In the genomic region with DNA sequence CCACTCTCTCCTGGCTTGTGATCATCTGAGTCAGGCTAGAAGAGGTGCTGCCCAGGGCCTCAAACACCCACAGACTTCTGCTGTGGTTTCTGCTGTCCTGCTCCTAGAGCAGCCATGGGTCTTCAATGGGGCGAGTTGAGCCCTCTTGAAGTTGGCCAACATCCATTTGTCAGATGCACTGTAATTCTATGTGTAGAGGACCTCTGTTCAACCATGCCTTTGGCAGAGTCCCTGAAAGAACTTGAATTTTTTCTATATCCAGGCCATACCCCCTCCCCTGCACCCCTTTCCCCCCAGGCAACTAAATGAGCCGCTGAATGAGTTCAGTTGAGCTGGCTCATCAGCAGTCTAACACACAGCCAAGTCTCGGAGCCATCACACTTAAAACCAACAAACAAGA, we compare ENCODE assay signal across 18 mouse cellular contexts.
"Had no signal": no experiment of that assay in that cellular context is flagged by ENCODE, and none has a peak within 500 bp of the region (broad histone marks: within the 10 kb centered on the region; RNA-seq: fewer than 3 reads in every experiment).

No protein-coding gene starts in this region.

- H3K9ac ChIP-seq: limb, embryonic 13.5 days; liver, embryonic 13.5 days; lung, embryonic 14.5 days; midbrain, embryonic 12.5 days; midbrain, embryonic 15.5 days; neural tube, embryonic 12.5 days; neural tube, embryonic 15.5 days had no signal

- ATAC-seq: lung, postnatal 0 days; midbrain, embryonic 15.5 days had no signal

- H3K36me3 ChIP-seq: liver, embryonic 13.5 days; midbrain, embryonic 12.5 days; midbrain, embryonic 15.5 days; neural tube, embryonic 12.5 days; neural tube, embryonic 15.5 days had no signal

- H3K4me1 ChIP-seq: midbrain, embryonic 15.5 days had no signal

- H3K27me3 ChIP-seq: limb, embryonic 13.5 days; liver, embryonic 13.5 days; midbrain, embryonic 12.5 days; midbrain, embryonic 15.5 days; neural tube, embryonic 12.5 days; neural tube, embryonic 15.5 days had no signal

- H3K4me2 ChIP-seq: limb, embryonic 13.5 days; liver, embryonic 13.5 days; lung, embryonic 14.5 days; midbrain, embryonic 12.5 days; midbrain, embryonic 15.5 days; neural tube, embryonic 12.5 days; neural tube, embryonic 15.5 days had no signal

- DNase-seq: kidney, postnatal 25 days; layer of hippocampus, adult 9-11 months; liver, embryonic 13.5 days; lung, embryonic 14.5 days; retina, postnatal 1 day; right cerebral cortex, postnatal 25 days; thymus, adult 18-20 months; thymus, postnatal 36 days had no signal

- H3K4me3 ChIP-seq: layer of hippocampus, adult 2 months; limb, embryonic 10.5 days; limb, embryonic 13.5 days; liver, embryonic 13.5 days; midbrain, embryonic 12.5 days; midbrain, embryonic 15.5 days; neural tube, embryonic 12.5 days; neural tube, embryonic 15.5 days had no signal

- H3K27ac ChIP-seq: kidney, postnatal 0 days; layer of hippocampus, adult 2 months; limb, embryonic 10.5 days; limb, embryonic 13.5 days; liver, embryonic 13.5 days; macrophage; midbrain, embryonic 12.5 days; midbrain, embryonic 15.5 days; neural tube, embryonic 12.5 days; neural tube, embryonic 15.5 days had no signal

- H3K9me3 ChIP-seq: limb, embryonic 10.5 days; limb, embryonic 13.5 days; liver, embryonic 13.5 days; midbrain, embryonic 12.5 days; midbrain, embryonic 15.5 days; neural tube, embryonic 12.5 days; neural tube, embryonic 15.5 days had no signal
